Mouse (Mus musculus) midbrain, embryonic 14.5 days (tissue): ENCODE data around the gene 1700067K01Rik. TPM values are rescaled to one million over a fixed set of nuclear protein-coding genes. Genes with fewer than 3 reads are reported as not detected.
"Not testable (repeated sequence)": the region's sequence is repeated elsewhere in the genome, so short reads cannot be mapped to it uniquely, and the experiment has no call there.

ENCODE experiments used
- ATAC-seq: fragments of 200-750 bp; cut with Nextera tagmentation; 2 replicates; pipeline ENCODE4 v1.8.0; 2017; ENCODE audit warnings: moderate number of reproducible peaks, moderate library complexity; ENCODE audit not compliant: low FRiP score, low TSS enrichment
- DNase-seq: peaks from one replicate; pipeline ENCODE4 v3.0.0-alpha.2; 2015
- H3K27ac ChIP-seq: fragments of 300-500 bp; sonication (generic); replicated peaks from 2 replicates; pipeline ENCODE4 v1.5.1; 2014; ENCODE audit warnings: mild to moderate bottlenecking, low read depth, low read length, moderate library complexity
- H3K27me3 ChIP-seq: fragments of 300-500 bp; sonication (generic); 2 replicates; pipeline ENCODE4 v1.6.1; 2014; ENCODE audit warnings: low read length, control low read depth, mixed read lengths; ENCODE audit not compliant: control insufficient read depth, insufficient read depth
- H3K36me3 ChIP-seq: fragments of 300-500 bp; sonication (generic); 2 replicates; pipeline ENCODE4 v1.6.1; 2014; ENCODE audit warnings: low read length, control low read depth; ENCODE audit not compliant: control insufficient read depth, insufficient read depth
- H3K4me1 ChIP-seq: fragments of 300-500 bp; sonication (generic); 2 replicates; pipeline ENCODE4 v1.6.1; 2014; ENCODE audit warnings: mild to moderate bottlenecking, antibody characterized with exemption, low read length, control low read depth; ENCODE audit not compliant: control insufficient read depth, insufficient read depth
- H3K4me2 ChIP-seq: fragments of 300-500 bp; sonication (generic); 2 replicates; pipeline ENCODE4 v1.6.1; 2014; ENCODE audit warnings: mild to moderate bottlenecking, low read length, moderate library complexity
- H3K4me3 ChIP-seq: fragments of 300-500 bp; sonication (generic); replicated peaks from 2 replicates; pipeline ENCODE4 v1.5.1; 2014; ENCODE audit warnings: low read depth, low read length
- H3K9ac ChIP-seq: fragments of 300-500 bp; sonication (generic); replicated peaks from 2 replicates; pipeline ENCODE4 v1.6.1; 2014; ENCODE audit warnings: mild to moderate bottlenecking, low read length, moderate library complexity
- H3K9me3 ChIP-seq: fragments of 300-500 bp; sonication (generic); 2 replicates; pipeline ENCODE4 v1.6.1; 2016; ENCODE audit warnings: low read length, control low read depth, mixed read lengths; ENCODE audit not compliant: control insufficient read depth
- WGBS: fragments of 180-500 bp; shearing (Covaris S2); extraction: QIAGEN DNeasy Blood & Tissue Kit; methylation state at CpG from one replicate; pipeline ENCODE4 v1.1.7; 2014; 5-methylcytosine and 5-hydroxymethylcytosine counted together
- polyA plus RNA-seq: library from polyadenylated mRNA; unstranded; fragments of >200 nt; fragmentation: Nextera tagmentation; extraction: Ambion mirVana; gene quantifications from 2 replicates; pipeline ENCODE4 v1.2.1, GENCODE M21; 2014

1700067K01Rik gene
- polyA plus RNA-seq, 1 experiment from 2014 or later: 0.53 TPM

- peaks cover 14% of the 10 kb centered on the region for H3K4me1 ChIP-seq
- 74% methylated on average over 6 of the region's 6 CpGs for WGBS
- H3K27ac ChIP-seq: no peak overlapping the region
- no peak for DNase-seq
- no peaks in the 10 kb centered on the region for H3K9me3 ChIP-seq
- H3K27me3 ChIP-seq: peaks cover 16% of the 10 kb centered on the region; the same call in 1 of the 2 replicates
- H3K9ac ChIP-seq: no peak overlapping the region
- H3K4me3 ChIP-seq: peak overlapping the region; percentile 57
- peaks cover 12% of the 10 kb centered on the region for H3K36me3 ChIP-seq
- H3K4me2 ChIP-seq: peak overlapping the region; percentile 88
- no peak for ATAC-seq
Observed at GRCm38 (mm10) chr8:84003612-84004246, 2.4 kb downstream of the 1700067K01Rik start.

GRCm38 (mm10) chr8:84004533-84005201, 3.4 kb downstream of the 1700067K01Rik start:
- peak; percentile 86 for ATAC-seq

DNA sequence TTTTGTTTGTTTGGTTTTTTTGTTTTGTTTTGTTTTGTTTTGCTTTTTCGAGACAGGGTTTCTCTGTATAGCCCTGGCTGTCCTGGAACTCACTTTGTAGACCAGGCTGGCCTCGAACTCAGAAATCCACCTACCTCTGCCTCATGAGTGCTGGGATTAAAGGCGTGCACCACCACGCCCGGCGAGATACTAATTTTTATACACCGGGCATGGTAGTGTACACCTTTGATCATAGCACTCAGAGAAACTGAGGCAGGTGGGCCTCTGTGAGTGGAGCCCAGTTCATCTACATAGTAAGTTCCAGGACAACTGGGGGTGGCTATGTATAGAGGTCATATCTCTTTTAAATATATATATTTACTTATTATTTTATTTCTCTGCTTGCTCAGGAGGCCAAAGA, 4.2 kb downstream of the 1700067K01Rik start:
- ATAC-seq, H3K36me3 ChIP-seq, H3K9ac ChIP-seq, H3K9me3 ChIP-seq, H3K4me3 ChIP-seq, H3K4me1 ChIP-seq, H3K4me2 ChIP-seq, H3K27ac ChIP-seq, DNase-seq: not testable (repeated sequence)
- peaks cover 20% of the 10 kb centered on the region for H3K27me3 ChIP-seq
- 96% methylated on average over 7 of the region's 7 CpGs for WGBS

More at GRCm38 (mm10) chr8:84004533-84005201, 3.4 kb downstream of the 1700067K01Rik start:
- H3K4me2 ChIP-seq: peak overlapping the region; percentile 88
- no peaks in the 10 kb centered on the region for H3K9me3 ChIP-seq
- H3K27me3 ChIP-seq: peaks cover 16% of the 10 kb centered on the region; the same call in 1 of the 2 replicates
- 0 out of 2 replicates have a peak overlapping the region, but pooled peaks have one; percentile 37 for H3K27ac ChIP-seq
- peak overlapping the region; percentile 69 for H3K9ac ChIP-seq
- DNase-seq: peak; percentile 96
- WGBS: 1% methylated on average over 30 of the region's 30 CpGs
- peaks cover 7% of the 10 kb centered on the region for H3K36me3 ChIP-seq
- peak overlapping the region; percentile 57 for H3K4me3 ChIP-seq
- peaks cover 5% of the 10 kb centered on the region for H3K4me1 ChIP-seq

DNA sequence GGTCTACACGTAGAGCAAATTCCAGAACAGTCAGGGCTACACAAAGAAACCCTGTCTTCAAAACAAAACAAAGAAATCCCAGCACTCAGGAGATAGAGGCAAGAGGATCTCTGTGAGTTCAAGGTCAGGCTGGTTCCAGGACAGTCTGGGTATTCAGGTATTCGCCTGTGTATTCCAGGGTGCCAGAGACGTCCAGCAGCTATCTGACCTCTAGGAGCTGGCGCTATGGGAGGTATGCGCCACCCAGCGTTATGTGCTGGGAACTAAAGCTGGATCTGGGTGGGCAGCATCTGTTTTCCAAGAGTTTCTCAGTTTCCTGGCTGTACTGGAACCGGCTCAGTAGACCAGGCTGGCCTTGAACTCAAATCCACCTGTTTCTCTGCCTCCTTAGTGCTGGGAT, 7.1 kb downstream of the 1700067K01Rik start:
- 23% methylated on average over 7 of the region's 7 CpGs for WGBS
- Histone ChIP-seq H3K9ac (no peak overlapping the region), H3K4me2 (no peak overlapping the region), H3K4me3 (no peak overlapping the region), H3K27ac (no peak overlapping the region), H3K9me3 (no peaks in the 10 kb centered on the region), H3K36me3 (no peaks in the 10 kb centered on the region), H3K4me1 (peaks cover 17% of the 10 kb centered on the region), H3K27me3 (peaks cover 32% of the 10 kb centered on the region)
- DNase-seq (no peak), ATAC-seq (no peak)

DNA sequence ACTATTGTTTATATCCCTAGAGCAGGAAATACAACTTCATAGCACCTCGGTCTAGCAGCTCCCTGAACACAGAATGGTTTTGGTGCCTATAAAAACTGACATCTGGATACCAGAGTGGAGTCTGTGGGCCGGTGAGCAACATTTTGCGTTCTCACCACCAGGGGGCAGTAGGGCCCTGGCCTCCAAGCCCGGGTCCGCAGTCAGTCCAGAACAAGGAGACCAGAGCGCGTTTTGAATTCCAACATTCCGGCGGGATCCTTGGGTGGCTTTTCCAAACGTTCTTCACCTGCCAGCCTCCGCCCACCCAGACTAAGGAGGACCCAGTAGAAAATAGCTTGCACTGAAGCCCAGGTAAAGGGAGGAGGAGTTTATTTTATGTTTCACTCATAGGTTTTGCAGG, 8.6 kb downstream of the 1700067K01Rik start:
- Histone ChIP-seq H3K27me3 (peaks cover 34% of the 10 kb centered on the region), H3K9me3 (no peaks in the 10 kb centered on the region), H3K9ac (no peak overlapping the region), H3K27ac (no peak overlapping the region), H3K4me3 (no peak overlapping the region), H3K4me2 (no peak overlapping the region), H3K36me3 (no peaks in the 10 kb centered on the region), H3K4me1 (peaks cover 17% of the 10 kb centered on the region)
- DNase-seq (peak; percentile 92), ATAC-seq (no peak)
- WGBS: 2% methylated on average over 11 of the region's 11 CpGs

GRCm38 (mm10) chr8:84010625-84011611, 9.6 kb downstream of the 1700067K01Rik start:
- Histone ChIP-seq H3K36me3 (no peaks in the 10 kb centered on the region), H3K4me2 (peak overlapping the region; percentile 95), H3K27ac (no peak overlapping the region), H3K4me1 (peaks cover 17% of the 10 kb centered on the region), H3K4me3 (peak overlapping the region; percentile 52), H3K9me3 (no peaks in the 10 kb centered on the region), H3K9ac (peak overlapping the region; percentile 51; the same call in 1 of the 2 replicates), H3K27me3 (peaks cover 34% of the 10 kb centered on the region)
- 2% methylated on average over 81 of the region's 83 CpGs for whole genome bisulfite sequencing
- ATAC-seq (peak; percentile 51; the same call in 1 of the 2 replicates), DNase-seq (peak; percentile 90)

DNA sequence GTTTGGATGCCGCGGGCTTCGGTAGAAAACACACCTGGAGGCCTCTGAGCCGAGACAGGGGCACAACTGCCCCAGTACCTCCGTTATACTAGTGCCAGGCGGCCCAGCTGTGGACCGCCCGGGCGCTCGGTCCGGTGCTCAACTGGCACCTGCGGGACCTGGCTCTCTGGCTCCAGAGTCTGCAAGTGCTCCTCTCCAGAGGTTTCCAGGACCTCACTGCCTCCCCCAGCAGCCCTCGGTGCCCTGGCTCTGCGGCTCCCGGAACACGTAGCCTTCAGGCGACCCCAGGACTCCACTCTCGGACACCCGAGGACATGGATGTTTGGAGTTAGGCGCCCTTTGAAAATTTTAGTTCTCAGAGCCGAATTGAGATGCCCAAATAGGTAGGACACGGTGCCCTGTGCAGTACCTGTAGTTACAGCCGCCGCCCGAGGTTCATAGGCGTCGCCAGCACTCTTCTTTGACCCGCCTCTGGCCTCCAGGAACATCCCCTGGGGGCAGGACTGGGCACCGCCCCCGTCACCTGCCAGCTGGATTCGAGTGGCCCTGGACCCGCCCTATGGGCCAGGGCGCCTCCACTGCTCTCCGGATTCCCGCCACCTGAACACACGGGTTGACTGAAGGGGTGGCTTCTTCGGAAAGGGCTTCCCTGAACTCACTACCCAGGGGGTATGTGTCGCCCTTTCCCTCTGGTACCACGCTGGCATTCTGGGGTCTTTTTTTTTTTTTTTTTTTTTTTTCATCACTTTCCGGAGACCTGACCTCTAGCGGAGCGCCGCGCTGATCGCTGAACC, 10.6 kb downstream of the 1700067K01Rik start, which contains the start of gene 2210011C24Rik:
Gene 2210011C24Rik, minus strand, starts transcription at position 467 of the 794 bp plus-strand sequence.
- Histone ChIP-seq H3K9me3 (no peaks in the 10 kb centered on the region), H3K4me3 (peak within 1 kb of the TSS; percentile 52)
- 0 out of 2 replicates have a peak, but pooled peaks have one; percentile 22 for ATAC-seq

More for the DNA sequence above, 10.6 kb downstream of the 1700067K01Rik start, which contains the start of gene 2210011C24Rik:
- WGBS: under 1% methylated on average over 45 of the region's 45 CpGs
- H3K27me3 ChIP-seq: peaks cover 34% of the 10 kb centered on the region
- H3K4me2 ChIP-seq: peak within 1 kb of the TSS; percentile 95
- no peak within 1 kb of the TSS for H3K27ac ChIP-seq
- H3K9ac ChIP-seq: peak within 1 kb of the TSS; percentile 51; the same call in 1 of the 2 replicates
- DNase-seq: no peak
- no peaks in the 10 kb centered on the region for H3K36me3 ChIP-seq
- peaks cover 17% of the 10 kb centered on the region for H3K4me1 ChIP-seq
